Mouse (Mus musculus) midbrain, embryonic 14.5 days (tissue): ENCODE measurements around the gene Arfgef3. TPM values are rescaled to one million over a fixed set of nuclear protein-coding genes. Genes with fewer than 3 reads are reported as not detected.

Experiments
- ATAC-seq: fragments of 200-750 bp; cut with Nextera tagmentation; 2 replicates; pipeline ENCODE4 v1.8.0; 2017; ENCODE audit warnings: moderate number of reproducible peaks, moderate library complexity; ENCODE audit not compliant: low FRiP score, low TSS enrichment
- DNase-seq: peaks from one replicate; pipeline ENCODE4 v3.0.0-alpha.2; 2015
- H3K27ac ChIP-seq: fragments of 300-500 bp; sonication (generic); replicated peaks from 2 replicates; pipeline ENCODE4 v1.5.1; 2014; ENCODE audit warnings: mild to moderate bottlenecking, low read depth, low read length, moderate library complexity
- H3K27me3 ChIP-seq: fragments of 300-500 bp; sonication (generic); 2 replicates; pipeline ENCODE4 v1.6.1; 2014; ENCODE audit warnings: low read length, control low read depth, mixed read lengths; ENCODE audit not compliant: control insufficient read depth, insufficient read depth
- H3K36me3 ChIP-seq: fragments of 300-500 bp; sonication (generic); 2 replicates; pipeline ENCODE4 v1.6.1; 2014; ENCODE audit warnings: low read length, control low read depth; ENCODE audit not compliant: control insufficient read depth, insufficient read depth
- H3K4me1 ChIP-seq: fragments of 300-500 bp; sonication (generic); 2 replicates; pipeline ENCODE4 v1.6.1; 2014; ENCODE audit warnings: mild to moderate bottlenecking, antibody characterized with exemption, low read length, control low read depth; ENCODE audit not compliant: control insufficient read depth, insufficient read depth
- H3K4me2 ChIP-seq: fragments of 300-500 bp; sonication (generic); 2 replicates; pipeline ENCODE4 v1.6.1; 2014; ENCODE audit warnings: mild to moderate bottlenecking, low read length, moderate library complexity
- H3K4me3 ChIP-seq: fragments of 300-500 bp; sonication (generic); replicated peaks from 2 replicates; pipeline ENCODE4 v1.5.1; 2014; ENCODE audit warnings: low read depth, low read length
- H3K9ac ChIP-seq: fragments of 300-500 bp; sonication (generic); replicated peaks from 2 replicates; pipeline ENCODE4 v1.6.1; 2014; ENCODE audit warnings: mild to moderate bottlenecking, low read length, moderate library complexity
- H3K9me3 ChIP-seq: fragments of 300-500 bp; sonication (generic); 2 replicates; pipeline ENCODE4 v1.6.1; 2016; ENCODE audit warnings: low read length, control low read depth, mixed read lengths; ENCODE audit not compliant: control insufficient read depth
- WGBS: fragments of 180-500 bp; shearing (Covaris S2); extraction: QIAGEN DNeasy Blood & Tissue Kit; methylation state at CpG from one replicate; pipeline ENCODE4 v1.1.7; 2014; 5-methylcytosine and 5-hydroxymethylcytosine counted together
- polyA plus RNA-seq: library from polyadenylated mRNA; unstranded; fragments of >200 nt; fragmentation: Nextera tagmentation; extraction: Ambion mirVana; gene quantifications from 2 replicates; pipeline ENCODE4 v1.2.1, GENCODE M21; 2014

Arfgef3 gene
- 7.8 and 8.7 TPM in 2 replicates for polyA plus RNA-seq

DNA sequence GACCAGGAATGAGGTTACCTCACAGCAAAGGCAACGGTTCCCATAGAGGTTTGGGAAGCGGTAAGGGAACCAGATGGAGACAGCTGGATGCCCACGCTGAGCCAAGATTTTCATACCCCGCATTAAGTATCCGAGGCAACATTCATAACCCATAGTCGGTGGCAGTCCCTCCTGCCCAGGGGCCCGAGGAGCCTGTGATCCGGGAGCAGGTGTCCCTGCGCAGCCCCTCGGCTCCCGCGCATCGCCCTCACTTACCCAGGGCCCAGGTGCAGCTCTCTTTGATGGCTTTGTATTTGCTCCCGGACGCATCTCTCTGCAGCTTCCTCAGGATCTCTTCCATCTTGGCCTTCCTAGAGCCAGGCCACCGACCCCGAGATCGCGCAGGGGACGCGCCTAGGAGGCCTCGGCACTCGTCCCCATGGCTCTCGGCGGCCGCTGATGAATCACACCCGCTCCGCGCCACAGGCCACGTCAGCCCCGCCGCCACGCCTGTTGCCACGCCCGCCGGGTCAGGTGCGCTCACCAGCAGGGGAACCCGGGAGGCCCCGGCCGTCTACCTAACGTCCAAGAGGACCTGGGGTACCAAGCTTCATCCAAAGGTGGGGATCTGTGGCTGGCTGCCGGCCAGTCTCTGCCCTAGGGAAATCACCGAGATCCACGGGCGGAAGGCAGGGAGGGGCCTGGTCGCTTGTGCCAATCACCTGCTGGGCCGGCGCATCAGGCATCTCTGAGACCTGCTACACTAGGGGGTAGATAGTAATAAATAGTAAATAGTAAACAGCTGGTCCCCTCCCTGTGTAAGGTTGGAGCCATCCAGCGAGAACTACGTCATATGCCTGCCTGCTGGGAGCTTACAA lies at the start of gene Arfgef3:
Arfgef3 (minus strand) TSS at position 664 of the 857 bp plus-strand sequence.
- H3K36me3 ChIP-seq, result no peaks in the 10 kb centered on the region
- peak within 1 kb of the TSS; percentile 83 for H3K9ac ChIP-seq
- H3K9me3 ChIP-seq, result no peaks in the 10 kb centered on the region
- ATAC-seq (peak; percentile 83), DNase-seq (peak; percentile 84)
- under 1% methylated on average over 50 of the region's 50 CpGs for WGBS
- peaks cover 6% of the 10 kb centered on the region; the same call in 1 of the 2 replicates for H3K4me1 ChIP-seq
- peak within 1 kb of the TSS; percentile 66 for H3K4me3 ChIP-seq
- H3K27me3 ChIP-seq, result no peaks in the 10 kb centered on the region
- H3K4me2 ChIP-seq, result peak within 1 kb of the TSS; percentile 71
- H3K27ac ChIP-seq, result peak within 1 kb of the TSS; percentile 91

- DNase-seq (no peak), ATAC-seq (no peak)
- no peak overlapping the region for H3K4me3 ChIP-seq
These were observed 46.3 kb upstream of the Arfgef3 start for GRCm38 (mm10) chr10:18790063-18790462.

DNA sequence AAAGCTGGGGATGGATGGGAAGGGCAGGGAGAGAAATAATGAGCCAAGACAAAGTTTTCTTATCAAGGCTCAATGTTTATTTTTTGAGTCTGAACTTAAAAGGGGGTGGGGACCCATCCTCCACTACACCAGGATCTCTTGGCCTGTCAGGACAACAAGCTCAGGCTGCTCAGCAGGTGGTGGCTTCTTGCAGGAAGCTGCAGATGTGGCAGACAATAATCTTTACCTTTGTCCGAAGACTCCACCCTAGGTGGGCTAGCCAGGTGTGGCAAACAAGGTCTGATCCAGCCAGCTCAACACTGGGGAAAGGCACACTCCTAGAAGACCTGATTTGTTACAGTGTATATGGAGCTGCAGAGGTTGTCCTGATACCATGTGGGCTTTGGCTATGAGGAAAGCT lies 44.9 kb upstream of the Arfgef3 start:
- Histone ChIP-seq H3K27me3 (no peaks in the 10 kb centered on the region), H3K9me3 (no peaks in the 10 kb centered on the region), H3K4me2 (no peak overlapping the region), H3K9ac (no peak overlapping the region), H3K27ac (no peak overlapping the region), H3K36me3 (no peaks in the 10 kb centered on the region), H3K4me3 (no peak overlapping the region), H3K4me1 (no peaks in the 10 kb centered on the region)
- no peak for DNase-seq
- 69% methylated on average over 1 of the region's 1 CpGs for WGBS
- ATAC-seq, result no peak

More at GRCm38 (mm10) chr10:18790063-18790462, 46.3 kb upstream of the Arfgef3 start:
- no peaks in the 10 kb centered on the region for H3K9me3 ChIP-seq
- H3K36me3 ChIP-seq, result no peaks in the 10 kb centered on the region
- H3K4me2 ChIP-seq, result no peak overlapping the region
- 92% methylated on average over 4 of the region's 4 CpGs for WGBS
- no peak overlapping the region for H3K27ac ChIP-seq
- H3K9ac ChIP-seq, result no peak overlapping the region
- H3K27me3 ChIP-seq, result no peaks in the 10 kb centered on the region
- H3K4me1 ChIP-seq, result no peaks in the 10 kb centered on the region

DNA sequence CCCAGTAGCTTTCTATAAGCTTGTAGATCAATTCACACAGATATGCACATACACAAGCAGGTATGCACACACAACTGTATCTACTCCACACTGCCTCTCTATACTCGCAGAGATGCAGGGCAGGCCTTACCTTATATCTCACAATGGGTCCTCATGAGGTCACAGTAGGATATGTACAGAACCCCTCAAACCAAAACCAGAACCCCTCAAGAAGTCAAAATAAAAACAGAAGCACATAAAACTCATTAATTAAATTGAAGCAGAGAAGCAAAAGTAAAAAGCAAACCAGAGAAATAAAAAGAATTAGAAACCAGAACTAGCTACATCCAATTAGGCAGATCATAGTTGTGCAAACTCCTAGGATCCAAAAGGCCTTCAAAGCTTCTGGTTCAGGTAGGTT lies 42.9 kb upstream of the Arfgef3 start, which contains the start of gene Gm4922:
Gm4922 (minus strand) TSS at position 101 of the 400 bp plus-strand sequence.
- H3K9ac ChIP-seq, result no peak within 1 kb of the TSS
- DNase-seq (no peak), ATAC-seq (no peak)
- no peak within 1 kb of the TSS for H3K4me3 ChIP-seq
- H3K27ac ChIP-seq, result no peak within 1 kb of the TSS
- 86% methylated on average over 1 of the region's 1 CpGs for WGBS
- H3K27me3 ChIP-seq, result no peaks in the 10 kb centered on the region
- no peaks in the 10 kb centered on the region for H3K9me3 ChIP-seq
- H3K36me3 ChIP-seq, result no peaks in the 10 kb centered on the region
- H3K4me1 ChIP-seq, result no peaks in the 10 kb centered on the region
- no peak within 1 kb of the TSS for H3K4me2 ChIP-seq

GRCm38 (mm10) chr10:18777546-18777945 lies 33.8 kb upstream of the Arfgef3 start:
- no peak for DNase-seq
- Histone ChIP-seq H3K27me3 (no peaks in the 10 kb centered on the region), H3K4me1 (no peaks in the 10 kb centered on the region), H3K4me3 (no peak overlapping the region), H3K9ac (no peak overlapping the region), H3K27ac (no peak overlapping the region), H3K4me2 (no peak overlapping the region), H3K36me3 (no peaks in the 10 kb centered on the region), H3K9me3 (no peaks in the 10 kb centered on the region)
- WGBS, result 67% methylated on average over 3 of the region's 3 CpGs
- ATAC-seq, result no peak

DNA sequence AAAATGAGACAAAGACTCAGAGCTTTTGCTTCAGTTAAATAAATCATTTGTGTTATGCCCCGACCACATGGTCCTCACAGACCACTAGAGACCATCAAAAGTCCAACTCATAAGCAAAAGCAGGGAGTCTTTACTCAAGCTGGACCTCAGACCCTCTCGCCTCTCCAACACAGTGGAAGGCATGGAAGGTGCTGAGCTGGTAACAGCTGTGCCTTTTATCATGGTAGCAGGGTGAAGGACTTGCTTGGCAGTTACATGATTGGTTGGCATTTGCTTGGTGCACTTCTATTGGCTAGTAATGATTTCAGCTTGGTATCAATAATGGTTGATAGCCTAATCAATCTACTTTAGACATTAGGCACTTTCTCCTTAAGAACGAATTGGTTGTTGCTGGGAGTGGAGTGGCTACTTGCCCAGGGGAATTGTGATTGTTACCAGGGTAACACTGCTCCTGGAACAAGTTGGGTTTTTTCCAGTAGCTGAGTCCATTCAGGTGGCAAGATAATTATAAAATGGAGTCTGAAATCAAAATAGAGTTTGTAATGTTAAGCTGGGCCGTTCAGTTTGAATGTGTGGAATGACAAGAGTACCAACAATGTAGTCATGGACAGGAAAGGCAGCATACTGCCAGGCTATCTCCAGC lies 28.9 kb upstream of the Arfgef3 start:
- Histone ChIP-seq H3K27ac (no peak overlapping the region), H3K27me3 (no peaks in the 10 kb centered on the region), H3K4me2 (no peak overlapping the region), H3K4me1 (no peaks in the 10 kb centered on the region), H3K9me3 (no peaks in the 10 kb centered on the region), H3K4me3 (no peak overlapping the region), H3K9ac (no peak overlapping the region), H3K36me3 (no peaks in the 10 kb centered on the region)
- no peak for ATAC-seq
- 78% methylated on average over 4 of the region's 4 CpGs for WGBS
- peak; percentile 14 for DNase-seq

- Histone ChIP-seq H3K27ac (no peak overlapping the region), H3K36me3 (no peaks in the 10 kb centered on the region), H3K4me3 (no peak overlapping the region), H3K4me1 (no peaks in the 10 kb centered on the region), H3K4me2 (no peak overlapping the region), H3K27me3 (no peaks in the 10 kb centered on the region), H3K9me3 (no peaks in the 10 kb centered on the region), H3K9ac (no peak overlapping the region)
- WGBS, result 58% methylated on average over 5 of the region's 5 CpGs
- DNase-seq (no peak), ATAC-seq (no peak)
These were observed 26.2 kb upstream of the Arfgef3 start for GRCm38 (mm10) chr10:18769909-18770308.

DNA sequence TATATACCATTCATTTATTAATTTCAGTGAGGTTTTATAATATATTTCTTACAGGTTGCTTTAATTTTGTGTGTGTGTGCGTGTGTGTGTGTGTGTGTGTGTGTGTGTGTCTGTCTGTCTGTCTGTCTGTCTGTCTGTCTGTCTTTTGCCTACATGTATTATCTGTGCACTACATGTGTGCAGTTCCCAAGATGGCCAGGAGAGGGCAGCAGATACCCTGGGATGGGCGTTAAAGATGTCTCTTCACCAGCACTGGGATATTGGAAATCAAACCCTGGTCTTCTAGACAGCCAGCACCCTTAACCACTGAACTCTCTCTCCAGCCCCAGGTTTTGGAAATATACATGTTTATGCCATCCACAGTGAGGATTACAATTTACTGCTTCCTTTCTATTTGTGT lies 16.5 kb upstream of the Arfgef3 start:
- H3K4me3 ChIP-seq, result no peak overlapping the region
- DNase-seq, result peak; percentile 57

More for the DNA sequence above, 16.5 kb upstream of the Arfgef3 start:
- H3K27me3 ChIP-seq, result no peaks in the 10 kb centered on the region
- no peak overlapping the region for H3K27ac ChIP-seq
- H3K4me1 ChIP-seq, result no peaks in the 10 kb centered on the region
- H3K36me3 ChIP-seq, result no peaks in the 10 kb centered on the region
- no peak for ATAC-seq
- H3K4me2 ChIP-seq, result no peak overlapping the region
- H3K9me3 ChIP-seq, result no peaks in the 10 kb centered on the region
- H3K9ac ChIP-seq, result no peak overlapping the region
- WGBS, result 39% methylated on average over 2 of the region's 2 CpGs
